Mouse (Mus musculus) brain, adult 10 weeks (tissue): ENCODE results near the gene Olfr785. TPM values are rescaled to one million over a fixed set of nuclear protein-coding genes. Genes with fewer than 3 reads are reported as not detected.

Source experiments
- polyA plus RNA-seq: library from polyadenylated mRNA; stranded (reverse); fragments of 350-450 nt; fragmentation: Illumina TruSeq; extraction: RNeasy Lipid Tissue Mini Kit (QIAGEN cat#74804); gene quantifications from one replicate; pipeline ENCODE4 v1.2.3, GENCODE M21; 2015; ENCODE audit warnings: low read depth, low replicate concordance

The Olfr785 gene
- polyA plus RNA-seq = not detected

DNA sequence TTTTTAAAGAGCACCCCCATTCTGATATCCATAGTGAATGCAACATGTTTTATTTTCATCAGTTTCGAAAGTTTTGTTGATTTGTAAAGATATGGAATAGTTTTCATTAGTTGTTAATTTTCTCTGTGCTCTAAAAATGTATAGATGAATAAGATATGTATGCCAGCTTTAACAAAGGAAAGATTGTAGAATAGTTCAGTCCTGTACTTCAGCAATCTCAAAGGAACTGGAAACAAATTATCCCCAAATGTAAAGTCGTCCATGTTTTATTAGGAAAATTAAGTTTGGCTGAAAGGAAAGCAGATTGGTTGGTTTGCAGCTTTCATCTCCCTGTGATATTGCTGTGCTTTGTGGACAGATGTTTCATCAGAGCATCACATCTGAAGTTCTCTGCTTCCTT, at the start of gene Olfr785:
Gene Olfr785 (plus strand): TSS at position 301 of the 400 bp plus-strand sequence.

DNA sequence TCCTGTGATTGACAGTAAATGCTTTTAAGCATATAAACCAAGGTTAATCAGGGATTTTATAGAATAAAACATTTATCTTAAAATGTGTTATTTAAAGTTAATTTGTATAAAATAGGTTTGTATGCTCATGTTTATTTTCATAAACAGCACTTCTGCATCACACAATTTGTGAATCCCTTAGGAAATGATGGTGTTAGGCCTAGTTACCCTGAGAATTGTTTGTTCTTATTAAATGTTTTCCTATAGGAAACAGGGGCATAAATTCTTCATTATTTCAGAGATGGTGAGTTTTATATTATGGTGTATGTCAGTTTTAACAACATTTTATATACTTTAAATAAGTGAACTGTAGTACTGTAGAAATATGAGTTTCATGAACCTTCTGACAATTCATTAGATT, 21.4 kb upstream of the Olfr785 start, which contains the start of gene Olfr784:
Gene Olfr784 (plus strand): TSS at position 301 of the 400 bp plus-strand sequence.

GRCm38 (mm10) chr10:129427006-129427405, 21.8 kb downstream of the Olfr785 start, which contains the start of gene Olfr786:
TSS of gene Olfr786 (plus strand) at chr10:129427306.

Other genes with a start within 250 kb of the Olfr785 start
- gene Olfr771, start 240.7 kb upstream of the Olfr785 start, polyA plus RNA-seq = not detected
- gene Olfr772, start 227.5 kb upstream of the Olfr785 start, polyA plus RNA-seq = not detected
- not detected for gene Olfr773, start 218.0 kb upstream of the Olfr785 start, polyA plus RNA-seq
- not detected for gene Olfr774, start 169.2 kb upstream of the Olfr785 start, polyA plus RNA-seq
- not detected for gene Olfr775, start 157.0 kb upstream of the Olfr785 start, polyA plus RNA-seq
- not detected for gene Olfr776, start 146.3 kb upstream of the Olfr785 start, polyA plus RNA-seq
- not detected for gene Olfr777, start 133.9 kb upstream of the Olfr785 start, polyA plus RNA-seq
- gene Olfr780, start 87.3 kb upstream of the Olfr785 start, polyA plus RNA-seq = not detected
- not detected for gene Olfr781, start 76.6 kb upstream of the Olfr785 start, polyA plus RNA-seq
- gene Olfr782, start 56.6 kb upstream of the Olfr785 start, polyA plus RNA-seq = not detected
- not detected for gene Olfr784, start 21.3 kb upstream of the Olfr785 start, polyA plus RNA-seq
- not detected for gene Olfr786, start 21.9 kb downstream of the Olfr785 start, polyA plus RNA-seq
- not detected for gene Olfr787, start 56.4 kb downstream of the Olfr785 start, polyA plus RNA-seq
- gene Olfr788, start 65.6 kb downstream of the Olfr785 start, polyA plus RNA-seq = not detected
- not detected for gene Olfr789, start 79.3 kb downstream of the Olfr785 start, polyA plus RNA-seq
- not detected for gene Olfr790, start 93.1 kb downstream of the Olfr785 start, polyA plus RNA-seq
- gene Olfr791, start 116.4 kb downstream of the Olfr785 start, polyA plus RNA-seq = not detected
- gene Olfr792, start 133.7 kb downstream of the Olfr785 start, polyA plus RNA-seq = not detected
- gene Olfr794, start 162.2 kb downstream of the Olfr785 start, polyA plus RNA-seq = not detected
- gene Olfr796, start 207.1 kb downstream of the Olfr785 start, polyA plus RNA-seq = not detected
- not detected for gene Olfr798, start 222.5 kb downstream of the Olfr785 start, polyA plus RNA-seq
- gene Olfr799, start 232.1 kb downstream of the Olfr785 start, polyA plus RNA-seq = not detected